Mouse (Mus musculus): ENCODE data around the gene Pdzd2.

DNA sequence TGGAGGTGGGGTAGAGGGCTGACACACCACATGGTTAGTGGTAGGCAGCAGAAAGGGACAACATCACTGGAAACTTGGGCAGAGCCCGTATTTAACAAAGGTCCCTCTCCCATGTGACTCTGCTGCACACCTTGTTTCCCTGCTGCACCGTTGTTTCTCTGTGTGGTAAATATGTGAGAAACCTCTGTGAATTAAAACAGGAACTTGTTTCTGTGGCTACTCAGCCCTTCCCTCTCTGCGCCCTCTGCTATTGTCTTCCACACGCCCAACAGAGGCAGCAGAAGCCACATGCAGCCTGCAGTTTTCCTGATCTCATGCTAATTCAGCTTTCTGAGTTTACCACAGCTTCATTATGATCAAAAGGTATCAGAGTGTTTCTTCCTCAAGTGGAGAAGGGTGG lies 239.1 kb downstream of the Pdzd2 start:
- TF ChIP-seq POLR2A (IDR thresholded peaks at IDR 0.05; ENCODE audit: low read depth, low read length) (no peak), CTCF (IDR thresholded peaks at IDR 0.05; ENCODE audit: extremely low read depth, insufficient read depth, insufficient read length, insufficient replicate concordance) (no peak)

All from spleen, adult 2 months (tissue).